19 mouse cellular contexts compared by ENCODE assay signal in genomic region chr14:49793948-49794347, GRCm38 (mm10). TPM values are rescaled to one million over a fixed set of nuclear protein-coding genes. Genes with fewer than 3 reads are reported as not detected.
DNase-seq lines count a peak whose midpoint lies in the region; ATAC-seq and TF ChIP-seq lines count a peak whose summit lies in the region.
"Had no signal": no experiment of that assay in that cellular context is flagged by ENCODE, and none has a peak within 500 bp of the region (broad histone marks: within the 10 kb centered on the region; RNA-seq: fewer than 3 reads in every experiment).

No protein-coding gene starts in this region.

- TF ChIP-seq POLR2A in myocyte (IDR thresholded peaks at IDR 0.05; ENCODE audit: insufficient read length, low read depth), result no peak

- H3K4me1 ChIP-seq in heart, embryonic 13.5 days, result peaks cover 16% of the 10 kb centered on the region; the same call in 1 of the 2 replicates
- H3K4me1 ChIP-seq in heart, embryonic 14.5 days (ENCODE audit: control insufficient read depth in 2 of 2, insufficient read depth in 2 of 2, low read length in 2 of 2), result peaks cover 0 to 13% of the 10 kb centered on the region in 2 experiments; a peak in 3 of 4 replicates
- H3K4me1 ChIP-seq in midbrain, embryonic 14.5 days (ENCODE audit: control insufficient read depth, insufficient read depth, low read length), result no peaks in the 10 kb centered on the region
- H3K4me1 ChIP-seq: embryonic facial prominence, embryonic 10.5 days; forebrain, embryonic 13.5 days; hindbrain, embryonic 12.5 days had no signal

- H3K36me3 ChIP-seq in heart, embryonic 13.5 days, result no peaks in the 10 kb centered on the region
- H3K36me3 ChIP-seq in heart, embryonic 14.5 days (ENCODE audit: control insufficient read depth, insufficient read depth, low read length), result no peaks in the 10 kb centered on the region
- H3K36me3 ChIP-seq in myocyte (ENCODE audit: control insufficient read depth, insufficient read depth), result no peaks in the 10 kb centered on the region
- H3K36me3 ChIP-seq in midbrain, embryonic 14.5 days (ENCODE audit: control insufficient read depth, insufficient read depth, low read length), result no peaks in the 10 kb centered on the region
- H3K36me3 ChIP-seq: embryonic facial prominence, embryonic 10.5 days; hindbrain, embryonic 12.5 days had no signal

- DNase-seq in heart, adult 9 months (ENCODE audit: low spot score in 2 of 2), result peak; percentile 14 to 32
- no peak for DNase-seq in heart, adult 11 months
- no peak for DNase-seq in c-Kit-positive CD71-positive TER-119-positive erythroid progenitor cells, embryonic 14.5 days (ENCODE audit: low spot score)
- no peak for DNase-seq in midbrain, embryonic 14.5 days
- DNase-seq: adrenal gland, adult 2 months; adrenal gland, postnatal 25 days; cerebellum, adult 2 months; cerebellum, postnatal 10 days; forebrain, postnatal 0 days; gastrocnemius, postnatal 36 days; kidney, adult 11 months; kidney, adult 9 months had no signal

- H3K4me2 ChIP-seq in heart, embryonic 13.5 days, result peak overlapping the region; percentile 55
- peak overlapping the region; percentile 48 for H3K4me2 ChIP-seq in heart, embryonic 14.5 days (ENCODE audit: low read length)
- no peak overlapping the region for H3K4me2 ChIP-seq in myocyte (ENCODE audit: low read depth)
- no peak overlapping the region for H3K4me2 ChIP-seq in midbrain, embryonic 14.5 days (ENCODE audit: low read length)
- H3K4me2 ChIP-seq: forebrain, embryonic 13.5 days; hindbrain, embryonic 12.5 days had no signal

- no peak for ATAC-seq in heart, embryonic 13.5 days (ENCODE audit: extremely low read depth, insufficient number of reproducible peaks, low FRiP score, low TSS enrichment)
- ATAC-seq in heart, embryonic 14.5 days (ENCODE audit: insufficient number of reproducible peaks, insufficient read depth, low FRiP score, low read depth), result peak; percentile 39; the same call in 1 of the 2 replicates
- ATAC-seq in midbrain, embryonic 14.5 days (ENCODE audit: low FRiP score, low TSS enrichment), result no peak
- ATAC-seq: forebrain, embryonic 13.5 days; forebrain, postnatal 0 days; hindbrain, postnatal 0 days had no signal

- H3K79me2 ChIP-seq in myocyte (ENCODE audit: control insufficient read depth, insufficient read depth), result no peaks in the 10 kb centered on the region

- WGBS in heart, embryonic 13.5 days, result 37% methylated on average over 4 of the region's 4 CpGs
- 45% methylated on average over 4 of the region's 4 CpGs for WGBS in heart, embryonic 14.5 days
- 87% methylated on average over 4 of the region's 4 CpGs for WGBS in midbrain, embryonic 14.5 days

- no peak overlapping the region for H3K9ac ChIP-seq in heart, embryonic 13.5 days
- no peak overlapping the region for H3K9ac ChIP-seq in heart, embryonic 14.5 days (ENCODE audit: low read length)
- no peak overlapping the region for H3K9ac ChIP-seq in midbrain, embryonic 14.5 days (replicated peaks; ENCODE audit: low read length)
- H3K9ac ChIP-seq: forebrain, embryonic 13.5 days; forebrain, postnatal 0 days; hindbrain, embryonic 12.5 days had no signal

- no peaks in the 10 kb centered on the region for H3K9me3 ChIP-seq in heart, embryonic 13.5 days
- no peaks in the 10 kb centered on the region for H3K9me3 ChIP-seq in heart, embryonic 14.5 days (ENCODE audit: control insufficient read depth, low read length)
- H3K9me3 ChIP-seq in midbrain, embryonic 14.5 days (ENCODE audit: control insufficient read depth, low read length), result no peaks in the 10 kb centered on the region
- H3K9me3 ChIP-seq: embryonic facial prominence, embryonic 10.5 days; forebrain, embryonic 13.5 days; hindbrain, embryonic 12.5 days had no signal

- H3K27me3 ChIP-seq in heart, embryonic 13.5 days (replicated peaks), result no peaks in the 10 kb centered on the region
- H3K27me3 ChIP-seq in heart, embryonic 14.5 days (ENCODE audit: control insufficient read depth, insufficient read depth, low read length), result no peaks in the 10 kb centered on the region
- no peaks in the 10 kb centered on the region for H3K27me3 ChIP-seq in myocyte (ENCODE audit: control insufficient read depth, insufficient read depth, insufficient read length)
- H3K27me3 ChIP-seq in midbrain, embryonic 14.5 days (ENCODE audit: control insufficient read depth, insufficient read depth, low read length), result no peaks in the 10 kb centered on the region
- H3K27me3 ChIP-seq: forebrain, embryonic 13.5 days; hindbrain, embryonic 12.5 days had no signal

- H3K4me3 ChIP-seq in heart, embryonic 13.5 days, result peak overlapping the region; percentile 29
- H3K4me3 ChIP-seq in heart, embryonic 14.5 days (ENCODE audit: control insufficient read depth in 1 of 2, insufficient read depth in 1 of 2, low read depth in 1 of 2, low read length in 2 of 2), result peak overlapping the region in 1 of 2 experiments; percentile 11; a peak in 1 of 4 replicates
- no peak overlapping the region for H3K4me3 ChIP-seq in myocyte
- H3K4me3 ChIP-seq in midbrain, embryonic 14.5 days (replicated peaks; ENCODE audit: low read depth, low read length), result no peak overlapping the region
- H3K4me3 ChIP-seq: embryonic facial prominence, embryonic 10.5 days; forebrain, embryonic 13.5 days; hindbrain, embryonic 12.5 days had no signal

- no peak overlapping the region for H3ac ChIP-seq in myocyte (ENCODE audit: control insufficient read depth, insufficient read length)

- peak overlapping the region; percentile 51 for H3K27ac ChIP-seq in heart, embryonic 13.5 days (replicated peaks)
- H3K27ac ChIP-seq in heart, embryonic 14.5 days (replicated peaks in 1 of 2; ENCODE audit: control insufficient read depth in 1 of 2, insufficient read depth in 1 of 2, low read depth in 2 of 2, low read length in 2 of 2), result peak overlapping the region; percentile 56 to 68
- H3K27ac ChIP-seq in midbrain, embryonic 14.5 days (replicated peaks; ENCODE audit: low read depth, low read length), result no peak overlapping the region
- H3K27ac ChIP-seq: embryonic facial prominence, embryonic 10.5 days; forebrain, embryonic 13.5 days; hindbrain, embryonic 12.5 days; hindbrain, postnatal 0 days had no signal

TF ChIP-seq in myocyte, 11 proteins besides CTCF, POLR2A, EP300 and RAD21:
- TF ChIP-seq POLR2AphosphoS2 (IDR thresholded peaks at IDR 0.05; ENCODE audit: insufficient read length, low read depth) (no peak), TCF12 (IDR thresholded peaks at IDR 0.05; ENCODE audit: insufficient read depth, poor library complexity, severe bottlenecking) (no peak), TCF3 (IDR thresholded peaks at IDR 0.05; ENCODE audit: insufficient read length, low read depth) (no peak), CEBPB (IDR thresholded peaks at IDR 0.05; ENCODE audit: insufficient read depth, poor library complexity, severe bottlenecking) (0 out of 2 replicates have a peak, but pooled peaks have one; percentile 3), MYOG (IDR thresholded peaks at IDR 0.05; ENCODE audit: control insufficient read depth in 1 of 3, insufficient read depth in 1 of 3, insufficient read length in 2 of 3, low read depth in 2 of 3) (peak in 1 of 3 experiments; percentile 75), USF1 (IDR thresholded peaks at IDR 0.05; ENCODE audit: low read depth) (no peak), REST (IDR thresholded peaks at IDR 0.05; ENCODE audit: insufficient read depth, insufficient read length) (no peak), SRF (IDR thresholded peaks at IDR 0.05; ENCODE audit: control insufficient read depth, insufficient read length, low read depth) (no peak), MAX (IDR thresholded peaks at IDR 0.05; ENCODE audit: low read depth) (no peak), E2F4 (IDR thresholded peaks at IDR 0.05; ENCODE audit: insufficient read depth) (no peak), MYOD1 (IDR thresholded peaks at IDR 0.05; ENCODE audit: control insufficient read depth in 1 of 3, insufficient read length in 2 of 3, low read depth in 2 of 3) (no peak)
TF ChIP-seq in myocyte: peak in this region for 2.

RNA-seq across cellular contexts. Expression of gene Armh4, which starts 10.8 kb away (rescaled TPM):
- polyA plus RNA-seq in heart, embryonic 13.5 days (2015; fragmentation: Nextera tagmentation; extraction: Ambion mirVana), result 57.5 and 62.7 TPM in 2 replicates
- 57.2 and 58.8 TPM in 2 replicates for polyA plus RNA-seq in heart, embryonic 14.5 days (2014; fragmentation: Nextera tagmentation; extraction: Ambion mirVana)
- 0.18 TPM for polyA plus RNA-seq in myocyte (2012; fragmentation: generic; extraction: Trizol)
- polyA plus RNA-seq in midbrain, embryonic 14.5 days (2014; fragmentation: Nextera tagmentation; extraction: Ambion mirVana), result 19.8 and 30.4 TPM in 2 replicates

Comparison
In these comparisons a context has a peak if more than half of its experiments do, and no peak if none do; other contexts are left out.
1. DNase-seq: peak in heart, adult 9 months (2 of 2); none in heart, adult 11 months (single experiment), c-Kit-positive CD71-positive TER-119-positive erythroid progenitor cells, embryonic 14.5 days (single experiment) and midbrain, embryonic 14.5 days (single experiment).
2. H3K4me2 ChIP-seq: peak in heart, embryonic 13.5 days (single experiment) and heart, embryonic 14.5 days (single experiment); none in myocyte (single experiment) and midbrain, embryonic 14.5 days (single experiment).
3. RNA of gene Armh4, which starts 10.8 kb away (polyA plus RNA-seq): 57.5 to 62.7 TPM in heart, embryonic 13.5 days, 57.2 to 58.8 TPM in heart, embryonic 14.5 days and 19.8 to 30.4 TPM in midbrain, embryonic 14.5 days; 0.18 TPM in myocyte (single experiment); every median in the first group is over 10 times any median in the second.